Mouse (Mus musculus) embryonic stem cell, embryonic (primary cell): ENCODE measurements at regions not wholly inside any gene's neighbourhood (a gene's known extent, or its start where the extent isn't known, plus 50 kb on each side); places are given as distances from the start of the nearest gene placed in this dataset.

Experiments
- CTCF ChIA-PET, 4 experiments: fragments of 300-600 bp in 2 of 4; fragments of 350-600 bp in 2 of 4; sonication (Branson Sonifier 250); formaldehyde crosslinking; loops; one replicate each; lab custom pipeline; 2022; ENCODE audit warnings: inconsistent platforms in 2 of 4; lab: Charles Lee
- POLR2A ChIA-PET, 4 experiments: fragments of 300-600 bp in 2 of 4; fragments of 350-600 bp in 2 of 4; sonication (Branson Sonifier 250); formaldehyde crosslinking; loops; one replicate each; lab custom pipeline; 2022; ENCODE audit warnings: antibody characterized with exemption in 4 of 4, inconsistent platforms in 1 of 4; lab: Charles Lee

- POLR2A ChIA-PET: no interaction called here
- CTCF ChIA-PET: interaction anchor here in 1 of 4 experiments (0.7 kb wide), 1 partner anchor 114 kb away, joined by 5 read pairs; no protein-coding TSS in a partner anchor
These were observed 465.5 kb upstream of the Pcdh10 start for GRCm38 (mm10) chr3:44912664-44913063.

GRCm38 (mm10) chr3:44914321-44914720 is 463.9 kb upstream of the Pcdh10 start:
- POLR2A ChIA-PET: no interaction called here
- CTCF ChIA-PET: interaction anchor here in 1 of 4 experiments (0.5 kb wide), 1 partner anchor 1481 kb away, joined by 3 read pairs; no protein-coding TSS in a partner anchor
